Mouse (Mus musculus) stomach, embryonic 16.5 days (tissue): ENCODE results near the gene Ston2. TPM values are rescaled to one million over a fixed set of nuclear protein-coding genes. Genes with fewer than 3 reads are reported as not detected.
A peak's percentile ranks its signal among the peaks of the same experiment; 100 is the strongest.

ENCODE experiments used
- ATAC-seq: fragments of 200-750 bp; cut with Nextera tagmentation; 2 replicates; pipeline ENCODE4 v1.8.0; 2017; ENCODE audit warnings: moderate number of reproducible peaks, moderate TSS enrichment; ENCODE audit not compliant: insufficient read depth, low FRiP score
- H3K27ac ChIP-seq: fragments of 300-500 bp; sonication (generic); 2 replicates; pipeline ENCODE4 v1.5.1; 2014; ENCODE audit warnings: low read length
- H3K27me3 ChIP-seq: fragments of 300-500 bp; sonication (generic); 2 replicates; pipeline ENCODE4 v1.6.1; 2014; ENCODE audit warnings: low read length, control low read depth, mixed read lengths; ENCODE audit not compliant: control insufficient read depth, insufficient read depth
- H3K36me3 ChIP-seq: fragments of 300-500 bp; sonication (generic); 2 replicates; pipeline ENCODE4 v1.6.1; 2014; ENCODE audit warnings: low read length; ENCODE audit not compliant: control insufficient read depth, insufficient read depth
- H3K4me1 ChIP-seq: fragments of 300-500 bp; sonication (generic); 2 replicates; pipeline ENCODE4 v1.6.1; 2014; ENCODE audit warnings: low read length, control low read depth, mixed read lengths; ENCODE audit not compliant: control insufficient read depth, insufficient read depth
- H3K4me2 ChIP-seq: fragments of 300-500 bp; sonication (generic); 2 replicates; pipeline ENCODE4 v1.6.1; 2014; ENCODE audit warnings: low read depth, low read length, mixed read lengths
- H3K4me3 ChIP-seq: fragments of 300-500 bp; sonication (generic); replicated peaks from 2 replicates; pipeline ENCODE4 v1.5.1; 2014; ENCODE audit warnings: mild to moderate bottlenecking, low read length
- H3K9ac ChIP-seq: fragments of 300-500 bp; sonication (generic); 2 replicates; pipeline ENCODE4 v1.6.1; 2014; ENCODE audit warnings: low read length
- H3K9me3 ChIP-seq: fragments of 300-500 bp; sonication (generic); replicated peaks from 2 replicates; pipeline ENCODE4 v1.6.1; 2016; ENCODE audit warnings: low read length, control low read depth; ENCODE audit not compliant: control insufficient read depth
- WGBS: fragments of 180-500 bp; shearing (Covaris S2); extraction: QIAGEN DNeasy Blood & Tissue Kit; methylation state at CpG from one replicate; pipeline ENCODE4 v1.1.7; 2014; 5-methylcytosine and 5-hydroxymethylcytosine counted together
- polyA plus RNA-seq: library from polyadenylated mRNA; unstranded; fragments of >200 nt; fragmentation: Nextera tagmentation; extraction: Ambion mirVana; gene quantifications from 2 replicates; pipeline ENCODE4 v1.2.1, GENCODE M21; 2015

Ston2 gene
- 8.1 and 8.5 TPM in 2 replicates for polyA plus RNA-seq

DNA sequence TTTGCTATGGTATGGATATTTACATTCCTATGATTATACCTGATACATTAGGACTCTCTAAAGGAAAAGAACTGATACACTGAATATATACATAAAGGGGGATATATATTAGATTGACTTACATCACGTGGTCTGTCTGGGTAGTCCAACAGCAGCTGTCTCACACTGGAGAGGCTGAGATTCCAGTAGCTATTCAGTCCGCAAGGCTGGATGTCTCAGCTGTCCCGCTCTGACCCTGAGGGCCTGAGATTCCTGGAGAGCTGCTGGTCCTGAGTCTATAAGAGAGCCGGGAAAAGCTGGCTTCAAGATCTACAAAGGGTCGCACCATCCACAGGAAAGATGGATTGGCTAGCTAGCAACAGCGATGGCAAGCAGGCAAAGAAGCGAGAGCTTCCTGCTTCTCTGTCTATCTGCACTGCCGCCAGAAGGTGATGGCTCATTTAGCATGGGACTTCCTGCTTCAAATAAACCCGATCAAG lies at the start of gene Ston2:
Gene Ston2 (minus strand): TSS at position 429 of the 479 bp plus-strand sequence.
- no peak for ATAC-seq
- 57% methylated on average over 9 of the region's 9 CpGs for WGBS
- Histone ChIP-seq H3K4me1 (0 out of 2 replicates have a peak, but pooled peaks cover 5% of the 10 kb centered on the region), H3K9me3 (no peaks in the 10 kb centered on the region), H3K4me2 (no peak within 1 kb of the TSS), H3K27me3 (no peaks in the 10 kb centered on the region), H3K27ac (no peak within 1 kb of the TSS), H3K4me3 (no peak within 1 kb of the TSS), H3K36me3 (no peaks in the 10 kb centered on the region), H3K9ac (no peak within 1 kb of the TSS)

DNA sequence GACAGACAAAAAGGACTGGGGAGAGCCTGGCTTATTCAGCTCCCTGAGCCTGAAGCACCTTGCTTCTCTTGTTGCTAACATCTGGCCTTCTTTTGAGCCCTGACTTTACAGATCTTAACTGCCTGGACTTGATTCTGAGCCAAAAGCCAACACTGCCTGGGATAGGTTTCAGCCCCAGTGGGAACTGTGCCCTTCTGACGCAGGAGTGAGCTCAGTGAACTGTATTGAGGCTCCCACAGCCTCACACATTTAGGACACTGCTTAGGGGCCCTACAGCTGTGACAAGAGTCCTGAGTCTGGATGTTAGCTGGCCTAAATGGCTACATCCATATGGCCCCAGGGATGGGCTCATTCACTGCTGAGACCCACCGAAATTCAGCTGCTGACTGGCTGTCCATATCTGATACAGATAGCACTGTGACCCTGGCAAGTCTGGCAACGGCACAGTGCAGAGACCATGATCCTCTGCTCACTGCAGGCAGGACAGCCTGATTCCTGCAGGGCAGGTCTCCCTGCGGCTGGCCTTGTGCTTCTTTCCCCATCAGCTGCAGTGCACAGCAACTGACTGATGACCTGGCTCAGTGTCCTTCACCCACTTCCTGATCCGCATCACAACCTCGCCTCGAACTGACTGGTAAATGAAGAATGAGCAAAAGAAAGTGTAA lies 49.3 kb upstream of the Ston2 start:
- H3K4me3 ChIP-seq: no peak overlapping the region
- H3K27me3 ChIP-seq: no peaks in the 10 kb centered on the region
- H3K36me3 ChIP-seq: peaks cover 45% of the 10 kb centered on the region
- H3K9me3 ChIP-seq: no peaks in the 10 kb centered on the region
- WGBS: 71% methylated on average over 7 of the region's 7 CpGs
- ATAC-seq: no peak
- no peaks in the 10 kb centered on the region for H3K4me1 ChIP-seq
- no peak overlapping the region for H3K9ac ChIP-seq
- H3K4me2 ChIP-seq: no peak overlapping the region
- no peak overlapping the region for H3K27ac ChIP-seq

DNA sequence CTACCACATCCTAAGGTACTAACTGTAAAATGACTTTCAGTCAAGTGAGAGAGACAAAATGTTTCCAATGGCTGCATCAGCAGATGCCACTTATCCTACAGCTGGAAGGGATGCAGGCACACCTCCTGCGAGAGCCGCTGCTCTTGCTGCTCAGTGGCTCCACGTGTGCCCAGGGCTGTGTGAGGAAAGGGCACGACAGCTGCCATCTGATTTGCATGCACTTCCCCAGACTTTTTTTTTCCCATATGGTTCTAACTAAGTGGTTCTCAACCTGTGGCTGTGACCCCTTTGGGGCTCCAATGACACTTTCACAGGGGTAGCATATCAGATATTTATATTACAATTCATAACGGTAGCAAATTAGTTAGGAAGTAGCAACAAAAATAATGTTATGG lies 45.7 kb upstream of the Ston2 start:
- no peak overlapping the region for H3K27ac ChIP-seq

DNA sequence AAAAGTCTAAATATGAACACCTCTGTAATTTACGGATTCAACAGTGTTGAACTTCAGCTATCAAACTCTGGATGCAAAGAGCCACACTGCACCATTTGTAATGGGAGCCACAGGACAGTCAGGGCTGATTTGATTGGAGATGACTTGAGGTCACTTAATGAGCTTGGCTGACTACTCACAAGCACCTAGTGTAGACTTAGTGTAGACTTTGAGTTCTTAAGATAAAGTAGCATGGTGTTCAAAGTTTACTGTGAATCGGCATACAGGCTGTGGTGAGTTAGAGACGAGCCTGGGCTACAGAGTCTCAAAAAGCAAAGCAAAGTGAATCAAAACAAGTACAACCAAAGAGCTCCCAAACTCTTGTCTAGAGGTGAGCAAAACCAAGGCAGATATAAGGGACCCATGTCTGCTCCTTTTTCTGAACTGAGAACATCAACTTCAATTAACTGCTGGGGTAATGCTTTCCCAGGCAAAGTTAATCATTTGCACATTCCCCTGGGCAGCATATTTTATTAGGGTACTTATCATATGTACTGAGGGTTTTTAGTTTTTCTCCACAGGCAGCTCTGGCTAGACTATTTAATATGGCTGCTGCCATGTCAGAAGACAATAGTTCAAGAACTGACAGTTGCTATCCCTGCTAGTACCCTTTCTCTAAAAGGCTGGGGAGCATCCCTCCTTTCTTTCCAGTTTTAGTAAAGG lies 45.2 kb upstream of the Ston2 start:
- H3K4me1 ChIP-seq: no peaks in the 10 kb centered on the region
- no peaks in the 10 kb centered on the region for H3K9me3 ChIP-seq
- WGBS: 93% methylated on average over 3 of the region's 3 CpGs
- no peak overlapping the region for H3K9ac ChIP-seq
- peaks cover 25% of the 10 kb centered on the region for H3K36me3 ChIP-seq
- H3K27me3 ChIP-seq: no peaks in the 10 kb centered on the region
- no peak overlapping the region for H3K4me3 ChIP-seq
- ATAC-seq: no peak
- no peak overlapping the region for H3K4me2 ChIP-seq
- H3K27ac ChIP-seq: no peak overlapping the region

More for the DNA sequence above, 45.7 kb upstream of the Ston2 start:
- no peaks in the 10 kb centered on the region for H3K9me3 ChIP-seq
- H3K36me3 ChIP-seq: peaks cover 29% of the 10 kb centered on the region
- no peaks in the 10 kb centered on the region for H3K4me1 ChIP-seq
- no peak overlapping the region for H3K4me2 ChIP-seq
- ATAC-seq: no peak
- no peaks in the 10 kb centered on the region for H3K27me3 ChIP-seq
- WGBS: 81% methylated on average over 5 of the region's 5 CpGs
- H3K9ac ChIP-seq: no peak overlapping the region
- H3K4me3 ChIP-seq: no peak overlapping the region

DNA sequence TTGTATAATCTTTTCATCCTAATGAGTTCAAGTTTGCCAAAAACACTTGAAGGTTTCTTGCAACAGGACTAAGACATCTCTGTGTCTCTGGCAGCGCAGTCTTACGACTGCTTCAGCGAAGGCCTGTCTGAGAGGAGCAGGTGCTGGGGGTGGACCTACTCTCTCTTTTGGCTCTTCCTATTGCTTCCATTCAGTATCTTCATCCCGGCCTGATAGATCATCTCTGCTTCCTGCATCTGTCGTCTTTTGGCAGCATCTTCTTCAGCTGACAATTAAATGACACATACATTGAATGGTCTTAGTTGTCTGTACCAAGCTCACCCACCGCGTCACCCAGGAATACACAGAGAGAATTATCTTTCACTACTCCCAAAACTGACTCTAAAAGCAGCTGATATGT lies 43.2 kb upstream of the Ston2 start:
- ATAC-seq: no peak
- WGBS: 87% methylated on average over 7 of the region's 7 CpGs
- H3K4me2 ChIP-seq: no peak overlapping the region
- H3K27ac ChIP-seq: no peak overlapping the region
- peaks cover 17% of the 10 kb centered on the region for H3K36me3 ChIP-seq
- H3K4me1 ChIP-seq: no peaks in the 10 kb centered on the region
- H3K9me3 ChIP-seq: no peaks in the 10 kb centered on the region
- no peak overlapping the region for H3K4me3 ChIP-seq
- no peaks in the 10 kb centered on the region for H3K27me3 ChIP-seq
- H3K9ac ChIP-seq: no peak overlapping the region

DNA sequence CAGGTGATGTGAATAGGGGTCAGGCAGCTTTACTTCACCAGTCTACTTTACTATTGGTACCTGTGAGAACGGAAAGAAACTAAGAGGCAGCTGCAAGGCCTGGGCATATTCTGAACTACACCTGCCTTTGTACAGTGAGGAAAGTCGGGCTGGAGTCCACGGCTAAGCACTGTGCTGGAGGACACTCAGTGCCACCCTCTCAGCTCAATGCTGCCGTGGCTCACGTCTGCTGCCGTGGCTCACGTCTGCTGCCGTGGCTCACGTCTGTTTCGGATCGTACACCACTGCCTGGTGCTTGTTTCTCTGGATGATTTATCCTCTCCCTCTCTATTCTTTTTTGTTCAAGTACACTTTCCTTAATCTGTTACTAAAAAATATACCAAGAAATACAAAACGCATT lies 32.3 kb upstream of the Ston2 start:
- 93% methylated on average over 12 of the region's 12 CpGs for WGBS
- H3K9ac ChIP-seq: no peak overlapping the region
- H3K4me2 ChIP-seq: no peak overlapping the region
- ATAC-seq: no peak
- no peak overlapping the region for H3K4me3 ChIP-seq
- H3K36me3 ChIP-seq: peaks cover 43% of the 10 kb centered on the region
- H3K27me3 ChIP-seq: no peaks in the 10 kb centered on the region
- no peaks in the 10 kb centered on the region for H3K4me1 ChIP-seq
- no peak overlapping the region for H3K27ac ChIP-seq
- no peaks in the 10 kb centered on the region for H3K9me3 ChIP-seq

DNA sequence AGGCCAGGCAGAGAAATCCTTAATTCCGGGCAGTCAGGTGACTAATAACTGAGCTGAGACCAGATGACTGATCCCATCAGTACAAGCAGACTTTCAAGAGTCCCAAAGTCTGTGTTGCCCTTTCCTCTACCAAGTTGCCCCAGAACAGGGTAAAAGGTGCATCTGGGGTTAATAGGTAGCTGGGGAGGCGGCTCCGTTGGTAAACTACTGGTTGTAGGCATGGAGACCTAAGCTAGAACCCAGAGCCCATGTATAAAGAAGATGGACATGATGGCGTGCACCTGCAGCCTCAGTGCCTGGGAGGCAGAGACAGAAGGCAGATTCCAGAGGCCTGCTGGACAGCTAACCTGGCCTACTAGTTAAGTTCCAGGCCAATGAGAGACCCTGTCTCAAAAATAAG lies 30.5 kb upstream of the Ston2 start:
- no peak for ATAC-seq
- H3K27ac ChIP-seq: no peak overlapping the region
- H3K4me1 ChIP-seq: no peaks in the 10 kb centered on the region
- no peaks in the 10 kb centered on the region for H3K9me3 ChIP-seq
- peaks cover 37% of the 10 kb centered on the region for H3K36me3 ChIP-seq
- H3K4me2 ChIP-seq: no peak overlapping the region
- no peaks in the 10 kb centered on the region for H3K27me3 ChIP-seq
- 94% methylated on average over 4 of the region's 4 CpGs for WGBS
- no peak overlapping the region for H3K9ac ChIP-seq
- no peak overlapping the region for H3K4me3 ChIP-seq

DNA sequence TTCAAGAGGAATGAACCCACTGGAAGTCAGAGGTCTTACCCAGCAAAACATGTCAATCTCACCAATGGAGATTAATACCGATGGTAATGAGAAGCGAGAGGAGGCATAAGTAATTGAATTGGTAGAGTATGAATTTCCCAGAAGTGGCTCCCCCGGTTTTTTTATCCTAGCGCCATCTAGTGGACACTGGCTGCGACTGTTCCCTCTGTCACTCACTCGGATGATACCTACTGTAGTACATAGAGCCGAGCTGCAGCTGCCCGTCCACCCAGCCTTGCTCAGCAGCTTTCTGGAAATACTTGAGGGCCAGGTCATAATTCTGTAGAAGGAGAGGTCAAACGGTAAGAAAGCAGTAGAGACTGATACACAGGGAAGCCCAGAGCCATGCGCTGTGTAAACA lies 27.8 kb upstream of the Ston2 start:
- H3K36me3 ChIP-seq: peaks cover 37% of the 10 kb centered on the region; the same call in 1 of the 2 replicates

DNA sequence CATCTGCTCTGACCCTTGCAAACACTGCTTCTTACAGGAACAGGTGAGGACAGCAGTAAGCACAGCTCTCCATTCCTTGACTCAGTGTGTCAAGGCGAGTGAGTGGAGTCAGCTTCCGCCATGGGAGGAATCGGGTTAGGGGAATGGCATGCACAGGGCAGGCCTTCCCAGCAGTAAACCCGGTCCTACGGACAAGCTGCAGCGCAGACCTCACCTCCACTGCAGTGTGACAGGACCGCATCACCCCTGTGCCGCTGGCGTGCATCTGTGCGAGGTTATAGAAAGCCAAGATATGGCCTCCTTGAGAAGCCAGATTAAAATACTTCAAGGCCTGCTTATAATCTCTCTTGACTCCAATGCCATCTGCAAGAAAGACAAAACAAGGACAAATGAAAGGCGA lies 27.4 kb upstream of the Ston2 start:
- Histone ChIP-seq H3K4me1 (no peaks in the 10 kb centered on the region), H3K4me2 (no peak overlapping the region), H3K27me3 (no peaks in the 10 kb centered on the region), H3K9ac (no peak overlapping the region), H3K27ac (no peak overlapping the region), H3K36me3 (peaks cover 40% of the 10 kb centered on the region; the same call in 1 of the 2 replicates), H3K4me3 (no peak overlapping the region), H3K9me3 (no peaks in the 10 kb centered on the region)
- 97% methylated on average over 11 of the region's 11 CpGs for WGBS
- ATAC-seq: no peak

More for the DNA sequence above, 27.8 kb upstream of the Ston2 start:
- Histone ChIP-seq H3K4me1 (no peaks in the 10 kb centered on the region), H3K27me3 (no peaks in the 10 kb centered on the region), H3K9me3 (no peaks in the 10 kb centered on the region), H3K4me2 (no peak overlapping the region), H3K9ac (no peak overlapping the region), H3K27ac (no peak overlapping the region), H3K4me3 (no peak overlapping the region)
- WGBS: 30% methylated on average over 10 of the region's 10 CpGs
- ATAC-seq: peak; percentile 50; the same call in 1 of the 2 replicates
